Mouse (Mus musculus): ENCODE measurements at regions not wholly inside any gene's neighbourhood (a gene's known extent, or its start where the extent isn't known, plus 50 kb on each side); places are given as distances from the start of the nearest gene placed in this dataset.

- Histone ChIP-seq H3K27ac (ENCODE audit: insufficient read depth, low read length) (no peak overlapping the region), H3K4me3 (ENCODE audit: insufficient read depth, low read length) (no peak overlapping the region), H3K4me1 (ENCODE audit: control insufficient read depth, insufficient read depth, low read length) (no peaks in the 10 kb centered on the region)
- no peak for TF ChIP-seq POLR2A (IDR thresholded peaks at IDR 0.05; ENCODE audit: extremely low read depth, insufficient read depth, low read length)
- TF ChIP-seq CTCF (IDR thresholded peaks at IDR 0.05; ENCODE audit: extremely low read depth, insufficient read depth, low read length): no peak
Observed at GRCm38 (mm10) chr4:56319134-56319533, 420.7 kb upstream of the Gm26657 start.

- no peaks in the 10 kb centered on the region for H3K4me1 ChIP-seq (ENCODE audit: control insufficient read depth, insufficient read depth, low read length)
- no peak overlapping the region for H3K4me3 ChIP-seq (ENCODE audit: insufficient read depth, low read length)
- TF ChIP-seq CTCF (IDR thresholded peaks at IDR 0.05; ENCODE audit: extremely low read depth, insufficient read depth, low read length): no peak
- TF ChIP-seq POLR2A (IDR thresholded peaks at IDR 0.05; ENCODE audit: extremely low read depth, insufficient read depth, low read length): no peak
- no peak overlapping the region for H3K27ac ChIP-seq (ENCODE audit: insufficient read depth, low read length)
Observed at GRCm38 (mm10) chr4:56305664-56306330, 434.1 kb upstream of the Gm26657 start.

- H3K4me3 ChIP-seq (ENCODE audit: insufficient read depth, low read length): no peak overlapping the region
- H3K27ac ChIP-seq (ENCODE audit: insufficient read depth, low read length): no peak overlapping the region
- TF ChIP-seq POLR2A (IDR thresholded peaks at IDR 0.05; ENCODE audit: extremely low read depth, insufficient read depth, low read length) (no peak), CTCF (IDR thresholded peaks at IDR 0.05; ENCODE audit: extremely low read depth, insufficient read depth, low read length) (no peak)
- H3K4me1 ChIP-seq (ENCODE audit: control insufficient read depth, insufficient read depth, low read length): no peaks in the 10 kb centered on the region
Observed at GRCm38 (mm10) chr4:56304275-56304674, 435.6 kb upstream of the Gm26657 start.

- Histone ChIP-seq H3K4me3 (ENCODE audit: insufficient read depth, low read length) (no peak overlapping the region), H3K4me1 (ENCODE audit: control insufficient read depth, insufficient read depth, low read length) (no peaks in the 10 kb centered on the region), H3K27ac (ENCODE audit: insufficient read depth, low read length) (no peak overlapping the region)
- no peak for TF ChIP-seq POLR2A (IDR thresholded peaks at IDR 0.05; ENCODE audit: extremely low read depth, insufficient read depth, low read length)
- TF ChIP-seq CTCF (IDR thresholded peaks at IDR 0.05; ENCODE audit: extremely low read depth, insufficient read depth, low read length): no peak
Observed at GRCm38 (mm10) chr4:56287980-56288379, 451.9 kb upstream of the Gm26657 start.

DNA sequence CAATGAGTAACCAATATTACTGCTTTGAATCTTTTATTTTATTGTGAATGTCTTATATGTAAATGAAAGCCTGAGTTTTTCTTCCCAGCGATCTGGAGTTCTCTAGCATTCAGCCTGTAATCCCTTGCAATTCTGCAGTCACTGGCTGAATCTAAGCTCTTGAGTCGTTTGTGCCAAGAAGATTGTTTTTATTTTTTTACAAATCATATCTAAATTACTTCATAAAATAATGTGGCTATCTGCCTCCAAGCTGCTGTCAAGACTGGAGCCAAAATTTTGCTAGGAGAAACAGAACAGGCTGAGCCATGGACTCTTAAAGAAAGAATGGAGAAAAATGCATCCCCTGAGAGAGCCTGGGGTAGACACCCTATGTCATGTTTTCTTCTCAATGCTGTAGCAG lies 455.4 kb upstream of the Gm26657 start:
- TF ChIP-seq CTCF (IDR thresholded peaks at IDR 0.05; ENCODE audit: extremely low read depth, insufficient read depth, low read length) (no peak), POLR2A (IDR thresholded peaks at IDR 0.05; ENCODE audit: extremely low read depth, insufficient read depth, low read length) (no peak)

DNA sequence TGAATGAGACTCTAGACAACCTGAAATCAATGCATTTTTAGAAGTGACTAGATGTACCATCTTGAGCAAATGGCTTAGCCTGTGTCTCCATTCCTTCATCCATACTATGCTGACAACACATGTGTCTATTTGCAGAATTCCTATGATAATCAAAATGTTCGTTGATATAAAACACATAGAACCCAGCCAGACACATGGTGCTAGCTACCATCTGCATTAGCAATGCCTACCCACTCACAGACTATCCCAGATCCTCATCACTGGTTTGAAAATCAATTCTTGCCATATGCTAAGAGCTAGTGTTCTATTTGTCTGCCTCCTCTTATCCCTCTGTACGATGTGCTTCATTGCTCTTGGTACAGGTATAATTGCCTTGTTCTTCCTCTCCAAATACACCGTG lies 464.0 kb upstream of the Gm26657 start:
- no peak overlapping the region for H3K4me3 ChIP-seq (ENCODE audit: insufficient read depth, low read length)
- no peak overlapping the region for H3K27ac ChIP-seq (ENCODE audit: insufficient read depth, low read length)
- no peak for TF ChIP-seq CTCF (IDR thresholded peaks at IDR 0.05; ENCODE audit: extremely low read depth, insufficient read depth, low read length)
- no peak for TF ChIP-seq POLR2A (IDR thresholded peaks at IDR 0.05; ENCODE audit: extremely low read depth, insufficient read depth, low read length)
- no peaks in the 10 kb centered on the region for H3K4me1 ChIP-seq (ENCODE audit: control insufficient read depth, insufficient read depth, low read length)

More for the DNA sequence above, 455.4 kb upstream of the Gm26657 start:
- Histone ChIP-seq H3K4me1 (ENCODE audit: control insufficient read depth, insufficient read depth, low read length) (no peaks in the 10 kb centered on the region), H3K27ac (ENCODE audit: insufficient read depth, low read length) (no peak overlapping the region), H3K4me3 (ENCODE audit: insufficient read depth, low read length) (no peak overlapping the region)

GRCm38 (mm10) chr4:56271390-56271789 lies 468.5 kb upstream of the Gm26657 start:
- TF ChIP-seq POLR2A (IDR thresholded peaks at IDR 0.05; ENCODE audit: extremely low read depth, insufficient read depth, low read length) (no peak), CTCF (IDR thresholded peaks at IDR 0.05; ENCODE audit: extremely low read depth, insufficient read depth, low read length) (no peak)
- Histone ChIP-seq H3K27ac (ENCODE audit: insufficient read depth, low read length) (no peak overlapping the region), H3K4me3 (ENCODE audit: insufficient read depth, low read length) (no peak overlapping the region), H3K4me1 (ENCODE audit: control insufficient read depth, insufficient read depth, low read length) (no peaks in the 10 kb centered on the region)

DNA sequence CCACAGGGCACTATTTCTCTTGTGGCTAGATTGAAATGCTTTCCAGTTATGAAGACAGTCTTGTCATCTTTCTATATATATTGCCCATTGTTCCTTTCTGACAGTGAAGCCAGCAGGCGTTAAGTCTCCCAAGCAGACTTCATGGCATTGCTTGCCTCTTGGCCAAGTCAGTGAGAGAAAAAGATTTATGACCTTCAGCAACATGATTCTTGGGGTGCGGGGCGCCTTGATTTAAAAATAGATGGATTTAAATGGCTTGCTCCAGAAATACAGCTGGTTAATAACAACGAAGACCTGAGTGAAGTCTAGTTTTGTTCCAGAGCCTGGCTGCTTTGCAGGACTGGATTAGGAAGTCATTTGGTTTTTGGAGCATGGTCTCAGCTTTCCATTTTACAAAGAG lies 475.2 kb upstream of the Gm26657 start:
- TF ChIP-seq POLR2A (IDR thresholded peaks at IDR 0.05; ENCODE audit: extremely low read depth, insufficient read depth, low read length) (no peak), CTCF (IDR thresholded peaks at IDR 0.05; ENCODE audit: extremely low read depth, insufficient read depth, low read length) (no peak)
- Histone ChIP-seq H3K4me1 (ENCODE audit: control insufficient read depth, insufficient read depth, low read length) (no peaks in the 10 kb centered on the region), H3K27ac (ENCODE audit: insufficient read depth, low read length) (no peak overlapping the region), H3K4me3 (ENCODE audit: insufficient read depth, low read length) (no peak overlapping the region)

GRCm38 (mm10) chr4:56263822-56264221 lies 476.0 kb upstream of the Gm26657 start:
- Histone ChIP-seq H3K4me3 (ENCODE audit: insufficient read depth, low read length) (no peak overlapping the region), H3K27ac (ENCODE audit: insufficient read depth, low read length) (no peak overlapping the region), H3K4me1 (ENCODE audit: control insufficient read depth, insufficient read depth, low read length) (no peaks in the 10 kb centered on the region)
- no peak for TF ChIP-seq CTCF (IDR thresholded peaks at IDR 0.05; ENCODE audit: extremely low read depth, insufficient read depth, low read length)
- TF ChIP-seq POLR2A (IDR thresholded peaks at IDR 0.05; ENCODE audit: extremely low read depth, insufficient read depth, low read length): no peak

DNA sequence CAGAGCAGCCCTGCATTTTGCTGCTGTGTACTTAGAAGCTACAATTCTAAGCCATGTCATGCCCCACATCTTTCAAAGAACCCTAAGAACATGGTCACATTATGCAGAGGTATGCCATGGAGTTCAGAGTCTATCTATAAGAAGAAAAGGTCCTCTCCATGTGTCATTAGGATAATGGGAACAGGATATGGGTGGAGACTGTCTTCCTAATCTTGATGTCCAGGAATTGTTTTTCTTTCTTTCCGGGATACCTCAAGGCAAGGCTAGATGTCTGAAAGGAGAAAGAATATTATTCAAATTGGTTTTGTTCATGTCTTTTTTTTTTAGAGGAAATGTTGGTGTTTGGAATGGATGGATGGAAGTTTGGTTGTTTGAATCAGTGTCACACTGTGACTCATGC lies 477.3 kb upstream of the Gm26657 start:
- no peaks in the 10 kb centered on the region for H3K4me1 ChIP-seq (ENCODE audit: control insufficient read depth, insufficient read depth, low read length)
- TF ChIP-seq POLR2A (IDR thresholded peaks at IDR 0.05; ENCODE audit: extremely low read depth, insufficient read depth, low read length) (no peak), CTCF (IDR thresholded peaks at IDR 0.05; ENCODE audit: extremely low read depth, insufficient read depth, low read length) (no peak)
- H3K27ac ChIP-seq (ENCODE audit: insufficient read depth, low read length): no peak overlapping the region
- H3K4me3 ChIP-seq (ENCODE audit: insufficient read depth, low read length): no peak overlapping the region
